Mouse (Mus musculus) small intestine, adult 2 months (tissue): ENCODE data around the gene Kcnj15.

Experiments used
- CTCF ChIP-seq: fragments of 200-500 bp; IDR thresholded peaks from 2 replicates; pipeline ENCODE4 v1.5.1; 2012; ENCODE audit warnings: low read depth, mild to moderate bottlenecking, control low read depth, inconsistent platforms, low read length, moderate library complexity, mixed read lengths; ENCODE audit not compliant: insufficient replicate concordance, insufficient read length; ENCODE audit errors: extremely low read depth
- POLR2A ChIP-seq: fragments of 200-500 bp; IDR thresholded peaks from 2 replicates; pipeline ENCODE4 v1.6.1; 2012; ENCODE audit warnings: low read depth, mild to moderate bottlenecking, control low read depth, inconsistent platforms, low read length, moderate library complexity

GRCm38 (mm10) chr16:95248646-95249045 is 8.7 kb upstream of the Kcnj15 start:
- TF ChIP-seq POLR2A: no peak
- TF ChIP-seq CTCF: no peak
